Mouse (Mus musculus) MEL-GATA-1-ER (cell line): ENCODE results near the gene Gpr18.

Source experiments
- DNase-seq: peaks from one replicate; pipeline ENCODE4 v3.0.0-alpha.2; 2012; ENCODE audit warnings: low read depth; ENCODE audit errors: extremely low read depth

Gpr18 gene

GRCm38 (mm10) chr14:121924876-121925275 lies 9.3 kb upstream of the Gpr18 start:
- DNase-seq, result no peak

- DNase-seq, result no peak
Measured at GRCm38 (mm10) chr14:121922731-121923130, 7.2 kb upstream of the Gpr18 start.

DNA sequence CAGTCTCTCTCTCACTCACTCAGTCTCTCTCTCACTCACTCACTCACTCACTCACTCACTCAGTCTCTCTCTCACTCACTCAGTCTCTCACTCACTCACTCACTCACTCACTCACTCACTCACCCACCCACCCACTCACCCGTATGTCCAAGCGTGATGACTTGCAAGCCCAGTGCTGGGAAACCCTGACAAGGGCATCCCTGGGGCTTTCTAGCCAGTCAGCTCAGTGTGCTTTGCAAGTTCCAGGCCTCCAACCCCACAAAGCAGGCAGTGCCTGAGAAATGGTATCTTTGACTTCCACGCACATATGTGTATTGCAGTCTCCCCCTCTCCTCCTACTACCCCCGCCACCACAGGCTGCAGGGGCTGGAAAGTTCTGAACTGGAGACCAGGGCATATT lies 6.4 kb upstream of the Gpr18 start:
- no peak for DNase-seq

DNA sequence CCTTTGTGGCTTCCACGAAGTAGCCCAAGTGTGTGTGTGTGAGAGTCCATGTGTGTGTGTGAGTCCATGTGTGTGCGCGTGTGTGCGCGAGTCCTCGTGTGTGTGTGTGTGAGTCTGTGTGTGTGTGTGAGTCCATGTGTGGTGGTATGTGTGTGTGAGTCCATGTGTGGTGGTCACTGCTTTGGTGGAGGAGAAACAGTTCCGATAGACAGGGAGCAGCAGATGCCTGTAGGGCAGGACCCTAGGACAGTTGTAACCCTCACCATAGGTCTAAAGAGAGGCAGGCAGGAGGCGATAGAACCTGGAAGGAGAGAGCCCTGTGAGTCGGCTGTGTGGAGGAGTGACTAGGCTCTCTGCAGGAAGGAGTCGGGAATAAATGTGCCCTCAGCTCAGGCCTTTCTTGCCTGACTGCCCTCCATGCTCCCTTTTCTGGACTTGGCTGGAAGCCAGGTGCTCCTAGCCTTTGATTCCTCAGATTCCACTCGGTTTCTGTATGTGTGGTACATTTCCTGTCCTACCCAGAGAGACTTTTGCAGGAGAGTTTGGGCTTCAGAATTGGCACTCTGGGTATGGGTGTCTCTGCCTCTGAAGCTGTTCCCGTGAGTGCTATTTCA lies 5.0 kb upstream of the Gpr18 start:
- no peak for DNase-seq

DNA sequence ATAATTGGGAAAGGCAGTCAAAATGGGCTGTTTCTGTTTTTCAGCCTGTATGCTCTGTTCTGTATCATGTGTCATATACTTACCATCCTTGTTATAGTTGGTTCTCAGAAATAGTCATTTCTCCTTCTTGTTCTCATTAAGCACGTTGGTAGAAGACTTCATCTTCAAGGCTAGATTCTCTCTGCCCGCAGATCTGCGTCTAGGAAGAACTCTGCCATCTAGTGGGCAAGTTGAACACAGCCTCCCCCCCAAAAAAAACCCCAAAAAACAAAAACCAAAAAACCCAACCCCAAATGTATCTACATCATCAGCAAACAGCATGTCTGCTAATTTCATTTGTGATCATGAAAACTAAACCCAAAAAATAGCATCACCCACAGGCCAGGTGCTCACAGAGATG lies 4.2 kb upstream of the Gpr18 start:
- no peak for DNase-seq

DNA sequence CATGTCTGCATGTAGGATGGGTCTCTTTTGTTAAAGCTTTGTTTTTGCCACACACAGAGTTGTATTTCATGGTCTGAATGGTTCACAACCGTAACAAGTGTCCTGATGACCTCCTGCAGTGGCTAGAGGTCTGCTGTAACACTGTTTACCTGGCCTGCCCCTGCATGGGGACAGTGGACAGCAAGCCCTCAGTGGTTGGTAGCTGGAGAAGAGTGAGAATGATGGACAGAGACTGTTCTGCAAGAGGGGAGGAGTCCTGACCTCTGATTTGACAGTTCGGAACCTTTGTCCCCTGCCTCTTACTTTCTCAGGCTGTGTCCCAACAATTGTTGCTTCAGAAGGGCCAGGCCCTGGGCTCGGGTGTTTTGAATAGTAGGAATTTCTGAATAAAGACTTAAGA lies 2.7 kb upstream of the Gpr18 start:
- no peak for DNase-seq

DNA sequence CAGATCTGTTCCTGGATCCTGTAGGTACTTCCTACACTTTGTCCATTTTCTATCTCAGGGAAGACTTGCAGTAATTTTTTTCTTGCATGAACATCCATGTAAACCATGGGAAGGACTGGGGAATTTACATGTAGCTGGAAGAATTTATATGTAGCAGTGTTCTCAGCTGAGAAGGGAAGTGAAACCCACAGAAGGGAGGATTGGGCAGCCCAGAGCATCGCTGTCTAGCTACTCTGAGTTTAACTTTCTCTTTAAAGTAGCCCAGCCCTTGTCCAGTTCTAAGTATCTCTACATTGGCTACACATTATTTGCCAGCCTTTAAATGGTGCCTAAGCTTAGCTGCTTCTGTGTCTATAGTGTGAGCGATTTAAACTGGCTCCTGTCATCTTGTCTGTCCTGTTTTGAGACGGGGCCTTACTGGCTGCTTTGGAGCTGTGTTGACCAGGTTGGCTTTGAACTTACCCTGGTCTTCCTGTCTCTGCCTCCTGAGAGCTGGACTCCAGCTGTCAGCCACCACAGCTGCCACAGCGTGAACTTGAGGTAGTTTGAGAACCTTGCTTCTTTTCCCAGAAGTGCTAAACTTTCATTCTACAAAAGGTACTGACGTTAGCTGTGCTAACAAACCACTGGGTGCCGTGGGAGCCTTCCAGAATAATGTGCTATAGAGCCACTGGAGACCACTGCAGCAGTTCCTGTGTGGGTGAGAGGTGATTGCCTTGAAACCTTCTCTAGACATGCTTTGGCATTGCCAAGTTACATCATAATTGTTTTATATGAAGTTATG lies 922 bp upstream of the Gpr18 start:
- DNase-seq, result no peak

GRCm38 (mm10) chr14:121915143-121915542 lies 438 bp downstream of the Gpr18 start:
- no peak for DNase-seq

DNA sequence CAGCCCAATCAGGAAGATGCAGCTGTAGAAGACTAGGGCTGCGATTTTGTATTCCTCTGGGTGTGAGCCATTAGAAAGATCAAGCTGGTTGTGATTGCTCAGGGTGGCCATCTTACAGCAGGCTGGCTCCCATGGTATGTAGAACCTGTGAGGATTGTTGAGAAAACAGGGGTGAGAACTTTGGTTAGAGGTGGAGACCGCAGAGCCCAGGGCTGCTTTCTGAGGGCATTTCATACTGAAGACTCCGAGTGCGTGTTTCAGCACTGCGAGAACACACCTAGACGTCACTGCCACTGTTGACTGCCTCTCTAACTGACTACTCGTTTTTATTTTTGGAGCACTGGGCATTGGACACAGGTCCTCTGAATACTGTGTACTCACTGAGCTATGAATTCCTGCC lies 3.1 kb downstream of the Gpr18 start:
- DNase-seq, result no peak

- DNase-seq, result no peak
Measured at GRCm38 (mm10) chr14:121909868-121910267, 5.7 kb downstream of the Gpr18 start.

GRCm38 (mm10) chr14:121906992-121907681 lies 8.4 kb downstream of the Gpr18 start:
- no peak for DNase-seq

GRCm38 (mm10) chr14:121906341-121906991 lies 9.1 kb downstream of the Gpr18 start:
- DNase-seq, result no peak

DNA sequence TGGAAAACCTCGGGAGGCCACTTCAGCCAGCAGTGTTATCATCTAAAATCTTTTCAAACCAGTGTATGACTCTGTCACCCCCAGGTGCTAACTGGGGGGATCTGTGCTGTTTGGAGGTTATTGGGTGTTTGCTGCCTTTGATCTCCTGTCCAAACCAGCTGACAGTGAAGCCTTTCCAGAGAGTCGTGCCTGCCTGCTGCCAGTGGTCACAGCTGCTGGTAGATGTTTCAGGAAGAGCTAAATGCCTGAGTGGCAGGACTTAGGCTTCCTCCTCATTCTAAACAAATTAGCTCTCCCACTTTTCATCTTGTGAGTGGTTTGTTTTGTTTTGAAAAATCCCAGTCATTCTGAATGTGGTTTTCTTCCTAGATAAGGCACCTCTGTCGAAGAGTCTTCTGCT lies 10.8 kb downstream of the Gpr18 start:
- no peak for DNase-seq

DNA sequence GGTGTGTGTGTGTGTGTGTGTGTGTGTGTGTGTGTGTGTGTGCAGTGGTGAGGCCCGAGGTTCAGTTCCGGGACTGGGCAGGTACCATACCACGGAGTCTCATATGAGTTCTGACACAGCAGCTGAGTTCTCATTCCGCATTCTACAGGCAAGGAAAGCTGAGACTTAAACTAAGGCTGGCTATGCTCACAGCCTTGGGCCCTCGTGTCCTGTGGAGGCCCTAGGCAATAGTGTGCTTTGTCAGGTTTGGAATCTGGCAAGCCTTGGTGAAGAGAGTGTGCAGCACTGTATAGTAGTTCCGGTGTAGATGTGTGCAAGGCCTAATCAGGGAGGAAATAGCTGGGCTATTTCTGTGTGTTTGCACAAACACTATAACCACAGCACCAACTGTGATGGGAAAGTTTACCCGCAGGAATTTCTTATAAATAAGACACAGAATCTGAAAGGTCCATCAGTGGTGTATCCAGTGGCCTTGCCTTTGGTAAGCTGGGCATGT lies 12.2 kb downstream of the Gpr18 start:
- DNase-seq, result no peak

DNA sequence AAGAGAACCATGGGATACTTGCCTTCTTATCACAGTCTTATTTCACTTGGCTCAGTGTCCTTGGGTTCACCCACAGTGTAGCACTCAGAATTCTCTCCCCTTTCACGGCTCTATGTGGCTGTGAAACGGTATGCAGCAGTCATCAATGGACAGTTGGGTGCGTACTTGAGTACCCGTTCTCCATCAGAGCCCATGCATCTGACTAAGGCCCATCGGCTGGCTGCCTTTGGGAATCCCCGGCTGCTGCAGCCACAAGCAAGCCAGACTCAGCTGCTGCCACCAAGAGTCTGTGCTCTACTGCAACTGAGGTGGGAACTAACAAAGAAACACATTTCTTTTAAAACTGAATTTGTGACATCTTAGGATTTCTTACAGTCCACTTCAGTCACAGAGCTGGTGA lies 14.1 kb downstream of the Gpr18 start:
- no peak for DNase-seq

- DNase-seq, result no peak
Measured at GRCm38 (mm10) chr14:121899071-121899470, 16.5 kb downstream of the Gpr18 start.

DNA sequence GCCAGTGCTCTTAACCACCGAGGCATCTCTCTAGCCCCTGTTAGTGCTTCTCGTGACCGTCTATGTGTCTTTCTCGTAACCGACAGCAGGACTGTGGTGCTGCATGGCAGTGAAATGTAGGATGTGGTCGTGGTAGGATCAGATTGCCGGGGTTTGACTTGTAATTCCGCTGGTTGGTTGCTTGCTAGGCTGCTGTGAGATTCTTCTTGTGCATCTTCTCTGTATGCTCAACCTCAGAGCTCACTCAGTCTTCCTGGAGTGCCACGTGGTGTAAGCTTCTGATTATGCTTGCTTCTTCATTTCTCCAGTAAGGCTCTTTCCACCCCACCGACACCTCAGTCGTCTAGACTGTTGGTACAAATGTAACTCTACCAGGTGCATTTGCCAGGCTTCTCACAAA lies 17.1 kb downstream of the Gpr18 start:
- DNase-seq, result no peak

DNA sequence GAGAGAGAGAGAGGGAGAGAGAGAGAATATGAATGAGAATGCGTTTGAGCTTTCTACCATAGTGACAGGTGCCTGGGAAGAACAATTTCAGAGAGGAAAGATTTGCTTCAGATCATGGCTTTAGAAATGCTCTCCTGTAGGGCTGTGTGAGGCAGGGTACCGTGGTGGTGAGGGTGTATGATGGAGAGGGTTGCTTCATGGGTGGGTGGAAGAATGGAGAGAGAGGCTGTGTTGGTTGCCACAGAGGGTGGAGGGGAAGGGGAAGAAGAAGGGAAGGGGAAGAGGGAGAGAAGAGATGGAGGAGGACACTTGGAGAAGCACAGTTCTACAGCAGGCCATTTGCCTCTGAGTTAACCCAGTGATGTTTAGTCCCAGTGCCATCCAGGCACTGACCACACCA lies 17.8 kb downstream of the Gpr18 start:
- DNase-seq, result no peak

GRCm38 (mm10) chr14:121896126-121897090 lies 19.2 kb downstream of the Gpr18 start:
- DNase-seq, result no peak

DNA sequence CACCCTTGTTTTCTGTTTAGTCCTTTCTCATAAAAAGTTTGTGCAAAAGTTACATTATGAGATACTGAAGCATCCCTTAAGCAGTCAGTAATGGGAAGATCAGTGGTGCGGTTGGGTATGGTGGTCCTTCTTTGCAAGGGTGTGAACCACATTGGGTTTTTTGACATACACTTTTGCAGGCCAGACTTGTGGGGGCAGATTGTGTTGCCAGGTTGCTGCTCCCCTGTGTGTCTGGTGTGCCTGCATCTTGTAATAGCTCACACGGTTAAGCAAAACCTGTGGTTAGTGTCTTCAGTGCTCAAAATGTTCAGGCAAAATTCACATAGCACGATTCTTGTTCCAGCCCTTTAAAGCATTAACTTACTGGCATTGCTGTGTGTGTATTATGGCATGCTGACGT lies 20.3 kb downstream of the Gpr18 start:
- DNase-seq, result no peak
